Mouse (Mus musculus): ENCODE data around the gene Apoc1.
A peak's percentile ranks its signal among the peaks of the same experiment; 100 is the strongest.

Gene Apoc1

DNA sequence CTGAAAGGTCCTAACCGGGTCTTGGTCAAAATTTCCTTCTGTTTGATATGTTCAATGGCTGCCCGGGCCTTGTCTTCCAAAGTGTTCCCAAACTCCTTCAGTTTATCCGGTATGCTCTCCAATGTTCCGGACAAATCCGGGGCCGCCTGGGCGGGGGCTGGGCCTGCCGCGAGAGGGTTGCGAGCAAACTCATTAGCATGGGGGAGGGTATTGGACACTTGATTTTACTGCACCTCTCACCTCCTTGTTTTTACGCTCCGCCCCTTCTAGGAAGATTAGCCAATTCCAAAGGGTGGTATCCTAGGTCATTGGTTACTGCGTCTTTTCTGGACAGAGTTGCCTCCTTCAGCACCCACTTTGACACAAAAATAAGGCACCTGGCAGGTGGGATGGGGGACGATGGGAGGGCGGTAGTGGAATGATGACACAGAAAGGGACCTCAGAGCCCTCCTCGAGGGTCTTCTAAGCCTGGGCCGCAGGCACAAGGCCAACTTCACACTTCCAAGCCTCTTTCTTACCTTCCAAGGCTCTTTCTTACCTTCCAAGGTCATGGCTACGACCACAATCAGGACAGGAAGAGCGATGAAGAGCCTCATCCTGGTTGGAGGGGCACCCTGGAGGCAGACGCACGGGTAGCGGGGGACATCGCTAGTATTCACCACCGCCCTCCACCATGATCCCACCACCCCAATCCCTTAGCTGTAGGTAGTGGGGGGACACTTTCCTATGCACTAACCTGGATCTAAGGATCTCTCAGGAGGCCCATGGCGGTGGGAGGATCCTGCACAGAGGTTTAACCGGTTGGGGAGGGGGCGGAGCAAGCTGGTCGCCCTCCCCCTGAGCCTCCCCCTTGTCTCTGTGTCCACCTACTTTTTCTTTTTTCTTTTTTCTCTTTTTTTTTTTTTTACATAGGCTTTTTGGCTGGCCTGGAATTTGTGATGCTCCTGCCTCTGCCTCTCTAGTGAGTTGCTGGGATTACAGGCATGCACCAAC is at the start of gene Apoc1:
Gene Apoc1, minus strand, starts transcription at position 788 of the 993 bp plus-strand sequence.
- DNase-seq (ENCODE audit: extremely low spot score) = no peak

- DNase-seq (ENCODE audit: extremely low spot score) = peak; percentile 76
Observed at GRCm38 (mm10) chr7:19741329-19742031, 49.0 kb upstream of the Apoc1 start.

DNA sequence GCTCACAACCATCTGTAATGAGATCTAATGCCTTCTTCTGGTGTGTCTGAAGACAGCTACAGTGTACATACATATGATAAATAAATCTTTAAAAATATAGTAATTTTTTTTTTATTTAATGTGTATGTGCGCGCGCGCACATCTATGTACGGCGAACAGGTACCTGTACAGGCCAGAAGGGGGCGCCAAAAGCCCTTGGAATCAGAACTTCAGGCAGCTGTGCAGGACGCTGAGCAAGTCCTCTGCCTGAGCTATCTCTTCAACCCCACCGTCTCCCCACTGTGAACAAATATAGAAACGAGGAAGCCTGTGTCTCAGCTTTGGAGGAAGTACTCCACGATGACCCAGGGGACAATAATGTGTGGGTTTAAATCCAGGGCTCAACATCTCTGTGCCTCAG is 47.8 kb upstream of the Apoc1 start:
- no peak for DNase-seq (ENCODE audit: extremely low spot score)

GRCm38 (mm10) chr7:19738771-19739170 is 46.3 kb upstream of the Apoc1 start:
- DNase-seq (ENCODE audit: extremely low spot score) = no peak

DNA sequence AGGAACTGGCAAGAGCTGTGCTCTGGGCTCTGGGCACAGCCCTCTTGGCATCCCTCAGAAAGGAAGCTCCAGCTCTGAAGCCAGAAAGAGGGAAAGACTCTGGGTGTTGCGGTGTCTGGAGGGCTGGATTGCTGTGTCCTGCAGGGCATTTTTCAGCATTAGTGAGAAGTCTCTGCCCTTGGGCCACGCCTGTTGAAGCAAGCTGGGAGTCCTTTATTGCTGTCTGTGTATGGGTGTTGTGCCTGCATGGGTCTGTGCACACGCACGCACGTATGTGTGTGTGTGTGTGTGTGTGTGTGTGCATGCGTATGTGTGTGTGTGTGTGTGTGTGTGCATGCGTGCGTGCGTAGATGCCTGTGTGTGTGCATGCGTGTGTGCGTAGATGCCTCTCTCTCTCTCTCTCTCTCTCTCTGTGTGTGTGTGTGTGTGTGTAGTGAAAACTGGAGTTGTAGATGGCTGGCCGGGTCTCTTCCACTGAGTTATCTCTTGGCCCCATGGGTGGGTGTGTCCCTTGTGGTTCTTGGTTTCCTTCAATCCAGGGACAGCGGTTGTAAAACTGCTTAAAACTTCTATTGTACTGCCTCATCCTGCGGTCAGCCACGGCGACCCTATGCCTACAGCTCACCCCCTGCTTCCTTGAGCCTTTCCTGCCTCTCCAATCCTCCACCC is 44.1 kb upstream of the Apoc1 start:
- DNase-seq (ENCODE audit: extremely low spot score) = no peak

DNA sequence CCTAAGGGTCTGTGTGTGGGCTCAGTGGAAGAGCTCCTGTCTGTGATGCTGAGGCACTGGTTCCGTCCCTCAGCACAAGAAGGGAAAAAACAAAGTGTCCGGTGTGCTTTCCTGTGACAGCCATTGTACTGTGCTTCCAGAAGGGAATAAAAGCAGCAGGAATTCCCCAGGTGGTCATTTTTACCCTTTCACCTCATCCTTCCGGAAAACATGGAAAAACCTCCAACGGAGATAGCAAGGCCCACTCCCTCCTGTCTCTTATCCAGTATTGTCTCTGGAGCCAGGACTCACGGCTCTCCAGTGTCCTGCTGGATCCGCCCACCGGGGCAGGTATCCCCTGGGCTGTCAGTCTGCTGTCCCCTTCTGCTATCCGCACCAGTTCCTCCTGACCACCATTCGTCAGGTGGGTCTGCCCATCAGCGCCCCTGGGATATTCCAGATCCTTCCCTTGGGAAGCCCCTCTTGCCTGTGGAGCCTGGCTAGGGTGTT is 41.8 kb upstream of the Apoc1 start:
- no peak for DNase-seq (ENCODE audit: extremely low spot score)

DNA sequence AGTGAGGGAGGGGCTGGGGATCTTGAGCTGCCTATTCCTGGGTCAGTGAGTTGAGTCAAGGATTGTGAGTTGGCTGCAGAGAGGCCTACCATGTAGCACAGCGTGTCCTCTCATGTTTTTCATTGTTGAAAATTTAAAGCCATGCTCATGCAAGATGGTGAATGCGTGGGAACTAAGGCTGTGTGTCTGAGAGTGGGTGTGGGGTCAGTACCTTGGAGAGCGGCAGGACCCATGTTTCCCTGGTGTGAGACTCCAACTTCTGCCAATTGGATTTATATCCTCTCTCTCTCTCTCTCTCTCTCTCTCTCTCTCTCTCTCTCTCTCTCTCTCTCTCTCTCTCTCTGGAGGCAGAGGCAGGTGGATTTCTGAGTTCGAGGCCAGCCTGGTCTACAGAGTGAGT is 34.1 kb upstream of the Apoc1 start:
- DNase-seq (ENCODE audit: extremely low spot score) = no peak

DNA sequence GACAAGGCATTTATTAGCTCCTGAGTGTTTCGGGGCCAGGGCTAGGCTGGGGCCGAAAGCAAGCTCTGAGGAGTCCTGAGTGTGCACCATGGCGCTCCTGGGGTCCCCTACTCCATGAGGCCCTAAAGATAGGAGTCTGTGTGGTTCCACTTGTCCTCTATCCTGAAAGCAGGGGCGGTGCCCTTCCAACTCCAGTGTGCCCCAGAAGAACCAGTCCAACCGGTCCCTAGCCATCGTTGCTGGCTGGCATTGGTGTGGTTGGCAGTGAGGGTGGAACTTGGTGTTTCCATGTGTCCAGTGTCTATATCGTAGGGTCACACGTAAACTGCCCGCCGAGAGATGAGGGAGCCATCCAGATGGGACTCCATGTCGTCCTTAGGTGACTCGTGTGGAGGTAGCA is 31.7 kb upstream of the Apoc1 start:
- DNase-seq (ENCODE audit: extremely low spot score) = no peak

- no peak for DNase-seq (ENCODE audit: extremely low spot score)
Observed at GRCm38 (mm10) chr7:19722754-19723195, 30.3 kb upstream of the Apoc1 start.

DNA sequence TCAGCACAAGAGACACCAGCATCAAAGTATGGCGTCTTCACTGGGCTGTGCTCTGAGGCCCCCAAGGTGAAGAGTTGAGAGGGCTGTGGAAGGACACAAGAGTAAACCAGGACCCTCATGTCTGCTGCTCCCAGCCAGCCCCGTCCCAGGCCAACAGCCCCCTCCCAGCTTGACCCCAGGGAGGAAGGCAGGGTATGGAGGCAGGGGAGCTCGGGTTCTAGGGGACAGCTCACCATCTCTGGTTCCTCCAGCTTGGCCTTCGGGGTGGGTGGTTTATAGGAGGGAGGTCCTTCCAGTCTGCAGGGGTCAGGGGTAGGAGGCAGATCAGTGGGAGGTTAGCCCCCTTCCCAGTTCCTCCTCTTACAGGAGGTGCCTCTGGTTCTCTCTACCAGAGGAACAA is 26.7 kb upstream of the Apoc1 start:
- DNase-seq (ENCODE audit: extremely low spot score) = no peak

GRCm38 (mm10) chr7:19718297-19718952 is 26.0 kb upstream of the Apoc1 start:
- no peak for DNase-seq (ENCODE audit: extremely low spot score)

DNA sequence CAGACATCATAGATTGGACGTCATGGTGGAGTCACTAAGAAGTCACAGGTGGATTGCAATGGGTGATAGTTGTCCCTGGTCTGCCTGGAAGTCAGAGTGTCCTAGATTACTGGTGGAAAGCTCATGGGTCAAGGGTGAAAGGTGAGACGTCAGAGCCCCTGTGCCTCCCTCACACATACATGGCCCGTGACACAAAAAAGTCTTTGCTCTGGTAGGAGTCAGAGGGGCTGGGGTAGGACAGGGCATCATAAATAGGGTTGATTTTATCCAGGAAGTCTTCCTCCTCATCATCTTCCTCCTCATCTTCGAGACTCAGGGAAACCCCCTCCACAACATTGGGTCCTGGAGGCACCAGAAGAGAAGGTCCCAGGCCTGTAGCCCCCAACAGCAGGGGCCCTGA is 24.9 kb upstream of the Apoc1 start:
- DNase-seq (ENCODE audit: extremely low spot score) = no peak

DNA sequence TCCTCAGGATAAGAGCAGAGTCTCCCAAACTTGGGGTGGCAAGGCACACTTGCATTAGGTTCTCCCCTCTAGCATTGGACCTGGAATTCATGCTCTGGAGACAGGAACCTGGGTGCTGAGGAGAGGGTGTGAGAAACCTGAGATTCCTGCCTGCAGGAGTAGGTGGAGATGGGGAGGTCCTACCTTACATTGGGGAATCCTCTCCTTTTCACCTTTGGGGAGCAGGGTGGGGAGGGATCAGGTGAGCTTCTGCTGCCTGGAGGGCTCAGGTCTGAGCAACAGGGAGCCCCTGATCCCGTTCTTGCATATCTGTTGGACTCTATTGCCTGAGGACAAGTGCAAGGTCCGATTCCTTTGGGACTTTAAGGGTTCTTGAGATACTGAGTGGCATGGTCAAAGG is 24.4 kb upstream of the Apoc1 start:
- DNase-seq (ENCODE audit: extremely low spot score) = no peak

DNA sequence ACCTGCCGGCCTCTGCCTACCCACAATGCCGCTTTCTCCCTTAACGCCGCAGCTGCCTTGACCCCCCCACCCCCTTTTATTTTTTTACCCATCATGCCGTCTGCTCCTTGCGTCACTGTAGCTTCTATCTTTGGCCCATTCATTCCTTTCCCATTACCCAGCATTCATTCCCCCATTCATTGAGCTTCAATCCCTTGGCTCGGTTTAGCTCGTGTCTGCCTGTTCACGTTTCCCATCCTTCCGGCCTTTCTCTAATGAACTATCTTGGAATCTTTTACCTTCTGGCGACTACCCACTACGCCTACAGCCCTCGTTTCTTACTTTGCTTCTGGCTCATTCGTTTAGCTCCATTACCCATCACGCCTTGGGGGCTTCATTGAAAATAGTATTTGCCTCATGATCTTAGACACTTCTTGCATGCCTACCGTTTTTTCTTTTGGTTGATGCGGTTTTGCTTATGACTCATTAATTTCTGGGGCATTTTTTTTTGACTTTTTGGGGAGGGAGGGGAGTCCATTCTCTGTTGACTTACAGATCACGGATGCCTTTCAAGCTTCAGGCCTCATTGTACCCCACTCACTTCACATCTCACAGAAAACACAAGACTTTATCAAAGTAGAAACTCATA is 23.7 kb upstream of the Apoc1 start:
- no peak for DNase-seq (ENCODE audit: extremely low spot score)

DNA sequence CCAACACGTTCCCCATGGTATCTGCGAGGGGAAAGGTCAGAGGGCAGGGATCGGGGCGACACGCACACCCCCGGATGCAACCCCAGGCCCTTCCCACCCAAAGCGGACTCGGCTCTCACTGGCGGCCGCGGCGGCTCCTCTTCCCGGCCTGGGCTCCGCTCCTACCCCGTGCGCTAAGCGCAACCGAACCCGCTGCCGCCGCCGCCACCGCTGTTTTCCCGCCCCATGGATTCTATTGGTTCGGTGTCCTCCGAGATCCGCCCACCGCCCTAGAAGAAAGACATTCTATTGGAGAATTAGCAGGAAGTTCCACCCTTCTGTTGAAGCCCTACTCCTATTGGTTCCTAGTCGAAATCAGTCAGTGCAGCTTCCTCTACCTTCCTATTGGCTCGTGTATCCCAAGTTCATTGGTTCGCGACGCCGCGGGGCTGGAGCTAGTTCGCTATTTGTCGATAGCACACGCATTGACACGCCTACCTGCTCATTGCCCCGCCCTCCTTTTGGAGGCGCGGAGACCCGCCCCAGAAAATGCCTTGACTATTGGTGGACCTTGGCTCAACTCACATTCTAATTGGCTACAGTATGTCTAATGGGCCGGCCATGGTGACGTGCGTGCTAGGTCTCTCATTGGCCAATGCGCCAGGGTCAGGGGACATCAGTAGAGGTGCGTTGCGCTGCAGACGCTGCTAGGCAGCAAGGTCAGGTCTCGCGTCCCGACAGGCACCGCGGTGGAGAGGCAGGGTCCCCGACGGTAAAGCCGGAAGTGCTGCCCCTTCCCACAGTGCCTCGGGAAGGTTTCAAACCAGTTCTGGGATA is 23.0 kb upstream of the Apoc1 start, which contains the start of gene Tomm40:
Gene Tomm40, minus strand, starts transcription at position 200 of the 816 bp plus-strand sequence.
- peak; percentile 100 for DNase-seq (ENCODE audit: extremely low spot score)

- no peak for DNase-seq (ENCODE audit: extremely low spot score)
Observed at GRCm38 (mm10) chr7:19714836-19715235, 22.4 kb upstream of the Apoc1 start.

DNA sequence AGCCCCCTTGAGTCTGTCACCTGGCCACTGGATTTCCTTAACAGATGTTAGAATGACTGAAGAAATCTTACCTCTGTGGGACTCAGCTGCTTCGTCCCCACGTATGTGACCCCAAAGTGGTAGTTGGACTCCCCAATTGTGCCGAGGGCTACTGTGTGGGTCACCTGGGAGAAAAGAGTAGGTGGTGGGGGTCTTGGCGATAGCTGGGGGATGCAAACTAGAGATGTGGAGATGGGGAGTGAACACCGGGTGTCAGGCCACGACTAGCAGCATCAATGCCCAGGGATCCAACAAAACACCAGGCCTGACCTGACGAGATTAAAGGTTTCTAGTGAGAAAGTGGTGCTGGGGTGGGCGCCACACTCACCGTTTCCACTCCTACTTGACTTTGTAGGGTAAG is 21.1 kb upstream of the Apoc1 start:
- no peak for DNase-seq (ENCODE audit: extremely low spot score)

DNA sequence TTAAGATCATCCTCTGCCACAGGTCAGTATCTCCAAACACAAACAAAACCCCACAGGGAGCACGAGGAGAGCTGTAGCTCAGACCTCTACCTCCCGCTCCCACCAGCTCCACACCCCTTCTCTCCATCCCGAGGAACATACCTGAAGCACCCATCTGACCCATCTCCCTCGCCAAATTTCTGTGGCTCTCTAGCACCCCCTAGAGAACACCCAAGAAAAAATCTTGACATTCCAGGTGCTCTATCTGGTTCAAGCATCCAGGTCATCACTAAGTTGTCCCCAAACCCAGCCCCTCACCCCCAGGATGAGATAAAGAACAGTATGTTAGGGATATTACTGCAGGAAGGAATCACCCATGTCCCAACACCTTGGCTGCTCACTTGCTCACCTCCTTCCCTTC is 20.7 kb upstream of the Apoc1 start:
- DNase-seq (ENCODE audit: extremely low spot score) = peak; percentile 29

- DNase-seq (ENCODE audit: extremely low spot score) = no peak
Observed at GRCm38 (mm10) chr7:19712414-19712813, 20.0 kb upstream of the Apoc1 start.

- DNase-seq (ENCODE audit: extremely low spot score) = no peak
Observed at GRCm38 (mm10) chr7:19710650-19711049, 18.2 kb upstream of the Apoc1 start.

Measured in embryo, embryonic 9.5 days (tissue).